Mouse (Mus musculus): ENCODE data around the gene Ddx25. TPM values are rescaled to one million over a fixed set of nuclear protein-coding genes. Genes with fewer than 3 reads are reported as not detected.

The Ddx25 gene
- polyA plus RNA-seq, 1 experiment from 2014 or later = 8.1 TPM

- Histone ChIP-seq H3K36me3 (no peaks in the 10 kb centered on the region), H3K27ac (no peak overlapping the region), H3K27me3 (ENCODE audit: insufficient read depth, poor library complexity, severe bottlenecking) (0 out of 2 replicates have a peak, but pooled peaks cover 7% of the 10 kb centered on the region), H3K4me1 (replicated peaks) (peaks cover 19% of the 10 kb centered on the region), H3K9me3 (no peaks in the 10 kb centered on the region), H3K4me3 (no peak overlapping the region)
- peak; percentile 68 for DNase-seq (ENCODE audit: low spot score)
- 12% methylated on average over 2 of the region's 2 CpGs for WGBS
Measured at GRCm38 (mm10) chr9:35535110-35535509, 23.2 kb downstream of the Ddx25 start.

- peaks cover 7% of the 10 kb centered on the region; the same call in 1 of the 2 replicates for H3K27me3 ChIP-seq (ENCODE audit: insufficient read depth, poor library complexity, severe bottlenecking)
- no peak for DNase-seq (ENCODE audit: low spot score)
- no peak overlapping the region for H3K4me3 ChIP-seq
- H3K9me3 ChIP-seq = no peaks in the 10 kb centered on the region
- no peak overlapping the region for H3K27ac ChIP-seq
- no peaks in the 10 kb centered on the region for H3K36me3 ChIP-seq
- WGBS = 81% methylated on average over 9 of the region's 9 CpGs
- peaks cover 12% of the 10 kb centered on the region for H3K4me1 ChIP-seq (replicated peaks)
Measured at GRCm38 (mm10) chr9:35533266-35533665, 25.1 kb downstream of the Ddx25 start.

GRCm38 (mm10) chr9:35529796-35530195 lies 28.5 kb downstream of the Ddx25 start:
- no peak overlapping the region for H3K4me3 ChIP-seq
- H3K4me1 ChIP-seq (replicated peaks) = peaks cover 6% of the 10 kb centered on the region
- no peak overlapping the region for H3K27ac ChIP-seq
- peaks cover 12% of the 10 kb centered on the region for H3K27me3 ChIP-seq (ENCODE audit: insufficient read depth, poor library complexity, severe bottlenecking)
- peak; percentile 59 for DNase-seq (ENCODE audit: low spot score)
- H3K9me3 ChIP-seq = no peaks in the 10 kb centered on the region
- no peaks in the 10 kb centered on the region for H3K36me3 ChIP-seq
- 19% methylated on average over 1 of the region's 1 CpGs for WGBS

DNA sequence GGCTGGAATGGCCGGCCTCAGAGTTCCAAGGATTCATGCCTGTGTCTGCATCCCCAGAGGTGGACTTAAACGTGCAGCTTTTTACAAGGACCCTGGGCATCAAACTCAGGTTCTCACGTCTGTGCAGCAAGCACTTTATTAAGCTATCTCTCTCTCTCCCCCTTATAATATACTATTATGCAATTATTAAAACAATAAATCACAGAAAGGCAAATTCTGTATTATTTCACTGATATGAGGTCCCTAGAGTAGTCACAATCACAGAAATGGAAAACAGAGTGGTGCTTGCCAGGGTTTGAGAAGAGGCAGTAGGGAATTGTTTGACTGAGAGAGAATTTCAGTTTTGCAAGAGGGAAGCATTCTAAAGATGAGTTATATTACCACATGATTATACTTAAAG lies 29.2 kb downstream of the Ddx25 start:
- Histone ChIP-seq H3K4me1 (replicated peaks) (peaks cover 7% of the 10 kb centered on the region), H3K9me3 (no peaks in the 10 kb centered on the region), H3K27ac (no peak overlapping the region), H3K36me3 (no peaks in the 10 kb centered on the region), H3K27me3 (ENCODE audit: insufficient read depth, poor library complexity, severe bottlenecking) (peaks cover 12% of the 10 kb centered on the region), H3K4me3 (no peak overlapping the region)
- WGBS = 62% methylated on average over 3 of the region's 3 CpGs
- DNase-seq (ENCODE audit: low spot score) = no peak

DNA sequence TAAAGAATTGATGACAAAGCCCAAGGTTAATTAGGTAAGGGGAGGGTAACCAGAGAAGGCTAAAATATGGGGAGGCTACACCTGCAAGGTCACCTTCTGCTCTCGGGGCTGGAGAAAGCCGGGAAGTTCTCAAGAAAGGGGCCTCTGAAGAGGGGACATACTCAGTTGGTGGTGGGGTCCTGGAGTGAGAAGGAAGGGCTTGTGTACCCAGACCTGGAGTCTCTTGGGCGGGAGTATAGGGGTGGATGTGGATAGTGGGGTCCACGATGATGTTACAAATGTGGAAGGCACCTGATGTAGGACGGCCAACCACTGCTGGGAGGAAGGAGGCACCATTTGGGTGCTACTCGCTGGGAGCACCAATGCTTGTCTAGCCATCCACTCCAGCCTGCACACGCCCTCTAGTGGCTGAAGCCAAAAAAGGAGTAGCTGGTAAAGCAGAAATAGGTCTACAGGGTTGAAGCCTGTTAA lies 34.4 kb downstream of the Ddx25 start:
- 26% methylated on average over 7 of the region's 7 CpGs for WGBS
- DNase-seq (ENCODE audit: low spot score) = peak; percentile 61
- Histone ChIP-seq H3K27me3 (ENCODE audit: insufficient read depth, poor library complexity, severe bottlenecking) (peaks cover 19% of the 10 kb centered on the region), H3K36me3 (no peaks in the 10 kb centered on the region), H3K9me3 (no peaks in the 10 kb centered on the region), H3K4me1 (replicated peaks) (peaks cover 18% of the 10 kb centered on the region), H3K27ac (peak overlapping the region; percentile 54; the same call in 1 of the 2 replicates), H3K4me3 (peak overlapping the region; percentile 5; the same call in 1 of the 2 replicates)

- H3K4me3 ChIP-seq = no peak overlapping the region
- DNase-seq (ENCODE audit: low spot score) = peak; percentile 21
- no peaks in the 10 kb centered on the region for H3K9me3 ChIP-seq
- 17% methylated on average over 5 of the region's 5 CpGs for WGBS
- peaks cover 18% of the 10 kb centered on the region for H3K4me1 ChIP-seq (replicated peaks)
- H3K27ac ChIP-seq = no peak overlapping the region
- H3K36me3 ChIP-seq = no peaks in the 10 kb centered on the region
- peaks cover 19% of the 10 kb centered on the region for H3K27me3 ChIP-seq (ENCODE audit: insufficient read depth, poor library complexity, severe bottlenecking)
Measured at GRCm38 (mm10) chr9:35523541-35523940, 34.8 kb downstream of the Ddx25 start.

- no peak overlapping the region for H3K27ac ChIP-seq
- H3K27me3 ChIP-seq (ENCODE audit: insufficient read depth, poor library complexity, severe bottlenecking) = peaks cover 17% of the 10 kb centered on the region; the same call in 1 of the 2 replicates
- no peaks in the 10 kb centered on the region for H3K9me3 ChIP-seq
- H3K4me3 ChIP-seq = no peak overlapping the region
- WGBS = 69% methylated on average over 1 of the region's 1 CpGs
- no peaks in the 10 kb centered on the region for H3K36me3 ChIP-seq
- DNase-seq (ENCODE audit: low spot score) = no peak
- peaks cover 18% of the 10 kb centered on the region for H3K4me1 ChIP-seq (replicated peaks)
Measured at GRCm38 (mm10) chr9:35522821-35523515, 35.4 kb downstream of the Ddx25 start.

DNA sequence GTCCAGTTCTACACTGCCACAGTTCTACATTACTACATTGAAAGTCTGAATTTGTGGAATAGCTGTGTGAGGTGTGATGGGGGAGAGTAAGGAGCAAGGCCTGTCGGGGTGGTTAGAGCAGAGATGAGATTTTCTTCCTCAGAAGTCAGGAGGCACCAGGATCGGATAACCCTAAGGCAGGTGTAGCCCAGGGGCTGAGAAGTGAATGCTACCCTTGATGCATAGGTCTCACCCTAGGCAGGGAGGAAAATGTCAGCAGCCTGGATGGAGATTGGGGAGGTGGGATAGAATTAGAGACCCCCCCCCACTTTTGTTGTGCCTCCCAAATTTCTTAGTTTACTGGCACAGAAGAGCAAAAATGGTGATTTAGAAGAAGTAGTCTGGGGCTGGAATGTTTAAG lies 36.1 kb downstream of the Ddx25 start:
- no peaks in the 10 kb centered on the region for H3K36me3 ChIP-seq
- no peak overlapping the region for H3K27ac ChIP-seq
- WGBS = 76% methylated on average over 2 of the region's 2 CpGs
- peaks cover 17% of the 10 kb centered on the region; the same call in 1 of the 2 replicates for H3K27me3 ChIP-seq (ENCODE audit: insufficient read depth, poor library complexity, severe bottlenecking)
- H3K4me1 ChIP-seq (replicated peaks) = peaks cover 18% of the 10 kb centered on the region
- H3K4me3 ChIP-seq = no peak overlapping the region
- no peaks in the 10 kb centered on the region for H3K9me3 ChIP-seq
- no peak for DNase-seq (ENCODE audit: low spot score)

- no peak for DNase-seq (ENCODE audit: low spot score)
- peaks cover 18% of the 10 kb centered on the region for H3K4me1 ChIP-seq (replicated peaks)
- peaks cover 17% of the 10 kb centered on the region; the same call in 1 of the 2 replicates for H3K27me3 ChIP-seq (ENCODE audit: insufficient read depth, poor library complexity, severe bottlenecking)
- no peaks in the 10 kb centered on the region for H3K9me3 ChIP-seq
- H3K4me3 ChIP-seq = no peak overlapping the region
- no peaks in the 10 kb centered on the region for H3K36me3 ChIP-seq
- 80% methylated on average over 6 of the region's 6 CpGs for WGBS
- no peak overlapping the region for H3K27ac ChIP-seq
Measured at GRCm38 (mm10) chr9:35520631-35521348, 37.5 kb downstream of the Ddx25 start.

- 85% methylated on average over 3 of the region's 3 CpGs for WGBS
- Histone ChIP-seq H3K27me3 (ENCODE audit: insufficient read depth, poor library complexity, severe bottlenecking) (peaks cover 20% of the 10 kb centered on the region; the same call in 1 of the 2 replicates), H3K36me3 (no peaks in the 10 kb centered on the region), H3K4me1 (replicated peaks) (peaks cover 7% of the 10 kb centered on the region), H3K4me3 (no peak within 1 kb of the TSS), H3K9me3 (no peaks in the 10 kb centered on the region), H3K27ac (no peak within 1 kb of the TSS)
- no peak for DNase-seq (ENCODE audit: low spot score)
Measured at GRCm38 (mm10) chr9:35518169-35518568, 40.2 kb downstream of the Ddx25 start, which contains the start of gene Gm1113. TSS of gene Gm1113 (minus strand) at chr9:35518269.

DNA sequence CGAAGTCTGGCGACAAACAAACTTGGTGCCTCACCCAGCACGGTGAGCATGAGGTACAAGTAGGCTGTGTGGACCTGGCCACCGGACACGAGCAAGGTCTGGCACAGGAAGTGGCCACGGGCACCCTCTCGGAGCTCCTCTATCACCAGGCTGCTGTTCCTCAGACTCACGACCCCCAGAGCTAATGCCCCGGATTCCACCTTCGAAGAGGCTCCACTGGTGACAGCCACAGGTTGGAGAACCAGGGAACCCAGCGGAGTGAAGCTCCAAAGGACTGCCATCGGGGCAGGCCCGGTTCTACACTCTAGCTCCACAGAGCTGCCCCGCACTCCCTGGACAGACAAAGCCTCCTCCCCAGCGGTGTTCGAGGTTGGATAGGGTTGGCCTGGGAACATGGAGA lies 41.6 kb downstream of the Ddx25 start:
- DNase-seq (ENCODE audit: low spot score) = no peak
- 93% methylated on average over 16 of the region's 16 CpGs for WGBS
- Histone ChIP-seq H3K27me3 (ENCODE audit: insufficient read depth, poor library complexity, severe bottlenecking) (peaks cover 15% of the 10 kb centered on the region; the same call in 1 of the 2 replicates), H3K27ac (no peak overlapping the region), H3K4me1 (replicated peaks) (peaks cover 6% of the 10 kb centered on the region), H3K4me3 (no peak overlapping the region), H3K36me3 (no peaks in the 10 kb centered on the region), H3K9me3 (no peaks in the 10 kb centered on the region)

DNA sequence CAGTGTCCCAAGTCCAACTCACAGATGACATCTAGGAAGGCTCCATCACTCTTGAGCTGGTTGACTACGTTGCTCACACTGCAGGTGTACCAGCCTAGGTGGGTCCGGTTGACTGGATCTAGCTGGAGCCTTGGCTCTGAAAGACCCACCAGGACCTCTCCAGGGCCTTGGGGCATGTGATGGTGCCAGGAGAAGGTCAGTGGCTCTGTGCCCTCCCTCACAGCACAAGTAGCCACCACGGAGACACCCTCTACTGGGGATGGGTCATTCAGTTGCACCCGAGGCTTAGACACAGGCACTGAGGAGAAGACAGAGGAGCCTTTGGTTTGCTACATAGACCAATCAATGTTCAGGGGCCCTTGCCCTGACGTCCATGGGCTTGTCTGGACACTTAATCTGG lies 42.1 kb downstream of the Ddx25 start:
- Histone ChIP-seq H3K27ac (no peak overlapping the region), H3K27me3 (ENCODE audit: insufficient read depth, poor library complexity, severe bottlenecking) (peaks cover 11% of the 10 kb centered on the region; the same call in 1 of the 2 replicates), H3K4me3 (no peak overlapping the region), H3K36me3 (no peaks in the 10 kb centered on the region), H3K4me1 (replicated peaks) (peaks cover 2% of the 10 kb centered on the region; the same call in 1 of the 2 replicates), H3K9me3 (no peaks in the 10 kb centered on the region)
- no peak for DNase-seq (ENCODE audit: low spot score)
- WGBS = 86% methylated on average over 5 of the region's 5 CpGs

- peaks cover 8% of the 10 kb centered on the region; the same call in 1 of the 2 replicates for H3K27me3 ChIP-seq (ENCODE audit: insufficient read depth, poor library complexity, severe bottlenecking)
- H3K27ac ChIP-seq = no peak overlapping the region
- H3K4me1 ChIP-seq (replicated peaks) = no peaks in the 10 kb centered on the region
- DNase-seq (ENCODE audit: low spot score) = no peak
- H3K4me3 ChIP-seq = no peak overlapping the region
- no peaks in the 10 kb centered on the region for H3K9me3 ChIP-seq
- WGBS = 83% methylated on average over 4 of the region's 4 CpGs
- H3K36me3 ChIP-seq = no peaks in the 10 kb centered on the region
Measured at GRCm38 (mm10) chr9:35513900-35514299, 44.4 kb downstream of the Ddx25 start.
